Mouse (Mus musculus) heart, adult 2 months (tissue): Measurements from ENCODE around the gene Ano2.

ENCODE experiments used
- CTCF ChIP-seq: fragments of 200-600 bp; IDR thresholded peaks from 2 replicates; pipeline ENCODE4 v1.8.1; 2022; ENCODE audit warnings: antibody characterized with exemption, mild to moderate bottlenecking, moderate library complexity
- POLR2A ChIP-seq: fragments of 200-500 bp; IDR thresholded peaks from 2 replicates; pipeline ENCODE4 v1.6.1; 2011; ENCODE audit warnings: mild to moderate bottlenecking, low read depth, low read length, control low read depth; ENCODE audit not compliant: insufficient read depth

- TF ChIP-seq CTCF = no peak
- no peak for TF ChIP-seq POLR2A
Measured at GRCm38 (mm10) chr6:125653416-125653815, 36.8 kb upstream of the Ano2 start.
